Mouse (Mus musculus): ENCODE measurements at regions not wholly inside any gene's neighbourhood (a gene's known extent, or its start where the extent isn't known, plus 50 kb on each side); places are given as distances from the start of the nearest gene placed in this dataset.

DNA sequence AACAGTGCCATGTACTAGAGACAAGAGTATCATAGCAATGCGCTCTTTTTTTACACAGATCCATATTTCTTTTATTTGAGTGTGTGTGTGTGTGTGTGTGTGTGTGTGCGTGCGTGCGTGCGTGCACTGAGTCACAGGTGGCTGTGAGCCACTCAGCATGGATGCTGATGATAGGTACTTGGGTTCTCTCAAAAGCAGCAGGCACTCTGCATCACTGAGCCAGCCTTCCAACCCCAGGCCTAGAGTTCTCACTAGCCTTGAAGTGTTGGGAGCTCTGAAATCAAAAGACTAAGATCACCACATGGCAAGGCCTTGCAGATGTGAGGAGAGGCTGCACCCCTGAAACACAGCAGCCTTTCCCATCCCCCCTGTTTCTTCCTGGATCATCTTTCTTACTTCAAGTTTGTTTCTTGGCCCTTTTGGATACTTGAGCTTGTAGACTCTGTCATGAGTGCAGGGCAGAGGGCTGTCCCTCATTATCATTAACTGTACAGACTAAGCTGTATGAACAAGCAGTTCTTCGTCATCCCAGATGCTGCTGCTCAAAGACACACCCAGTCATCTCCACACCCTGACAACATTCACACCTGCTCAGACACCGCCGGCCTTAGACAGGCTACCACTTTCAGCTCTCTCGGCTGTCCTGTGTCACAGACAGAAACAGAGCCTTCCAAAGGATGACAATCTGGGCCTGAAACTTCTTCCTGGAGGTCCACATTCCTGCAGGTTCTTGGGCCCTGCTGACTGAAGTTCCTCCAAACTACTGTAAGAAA is 405.5 kb upstream of the Ercc4 start:
- no peak for TF ChIP-seq CTCF (conservative IDR thresholded peaks at IDR 0.05; ENCODE audit: insufficient read depth, insufficient read length, low read depth, low read length)
- TF ChIP-seq POLR2A (IDR thresholded peaks at IDR 0.05; ENCODE audit: low read depth, low read length), result no peak
